Mouse (Mus musculus): ENCODE measurements around the gene Pcsk4. TPM values are rescaled to one million over a fixed set of nuclear protein-coding genes. Genes with fewer than 3 reads are reported as not detected.
"Not testable (repeated sequence)": the region's sequence is repeated elsewhere in the genome, so short reads cannot be mapped to it uniquely, and the experiment has no call there.

The Pcsk4 gene
- total RNA-seq, 2 experiments from 2014 or later: 2.3 to 2.8 TPM

DNA sequence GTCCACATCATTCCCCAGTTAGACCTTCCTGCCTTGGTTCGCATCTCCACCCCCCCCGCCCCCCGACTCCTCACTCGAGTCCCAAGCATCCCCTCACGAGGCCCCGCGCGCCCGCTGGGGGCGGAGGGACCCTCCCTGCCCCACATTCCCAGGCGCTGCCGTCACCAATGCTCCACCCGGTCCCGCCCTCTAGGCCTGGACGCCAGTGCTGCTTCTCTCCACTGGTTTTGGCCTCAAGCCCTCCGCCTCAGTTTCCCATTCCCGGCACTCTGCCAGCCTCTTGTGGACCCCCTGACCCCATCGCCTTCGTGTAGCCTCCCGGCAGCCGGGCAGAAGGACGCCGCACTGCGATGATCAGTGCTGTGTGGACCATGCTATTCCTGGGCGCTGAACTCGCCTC is 19.7 kb upstream of the Pcsk4 start:
- DNase-seq (ENCODE audit: extremely low spot score in 1 of 2, low spot score in 1 of 2): no peak

DNA sequence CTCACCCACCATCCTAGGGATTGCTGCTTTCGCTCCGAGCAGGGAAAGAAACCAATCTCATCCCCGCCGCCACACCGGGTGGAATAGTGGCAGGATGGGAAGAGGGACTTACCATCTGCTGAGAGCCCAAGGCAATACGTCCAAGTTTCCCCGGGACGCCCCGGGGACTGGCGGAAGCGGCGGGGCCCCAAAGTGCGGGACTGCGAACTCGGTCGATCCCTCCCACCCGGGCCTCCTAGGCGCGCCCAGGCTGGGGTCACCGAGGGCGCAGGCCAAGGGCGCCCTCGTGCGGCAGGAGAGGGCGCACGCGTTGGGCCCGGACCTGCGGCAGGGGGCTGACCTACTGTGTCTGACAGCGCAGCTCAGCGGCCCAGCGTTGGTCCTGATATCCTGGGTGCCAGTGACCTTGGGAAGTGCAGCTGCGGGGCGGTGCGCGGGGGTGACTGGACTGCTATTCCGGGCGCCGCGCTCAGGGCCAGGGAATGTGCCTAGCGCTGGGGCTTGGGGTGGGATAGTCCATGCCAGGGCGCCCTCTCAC is 19.0 kb upstream of the Pcsk4 start, which contains the start of gene Adamtsl5:
Gene Adamtsl5 (minus strand): TSS at position 169 of the 538 bp plus-strand sequence.
- DNase-seq (ENCODE audit: extremely low spot score in 1 of 2, low spot score in 1 of 2): no peak

DNA sequence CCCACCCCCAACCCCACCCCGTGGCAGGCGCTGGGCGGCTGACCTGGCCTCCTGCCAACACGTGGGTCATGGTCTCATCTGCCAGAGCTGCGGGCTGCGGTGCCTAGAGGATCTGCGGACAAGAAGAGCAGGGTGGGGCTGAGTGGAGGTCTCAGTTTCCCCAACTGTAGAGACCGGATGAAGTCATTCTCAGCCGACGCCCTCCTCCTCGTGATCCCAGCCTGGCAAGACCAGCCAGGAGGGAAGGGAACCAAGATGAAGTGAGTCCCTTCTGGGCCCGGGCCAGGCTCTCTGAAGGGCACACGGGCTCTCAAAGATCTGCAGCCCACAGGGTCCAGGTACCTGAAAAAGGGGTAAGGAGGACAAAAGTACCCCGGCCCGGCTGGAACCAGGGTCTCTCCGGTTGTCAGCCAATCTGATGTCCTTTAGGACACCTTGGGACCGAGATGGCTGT is 18.2 kb upstream of the Pcsk4 start:
- DNase-seq (ENCODE audit: extremely low spot score in 1 of 2, low spot score in 1 of 2): no peak

GRCm38 (mm10) chr10:80345929-80346328 is 16.6 kb upstream of the Pcsk4 start:
- DNase-seq (ENCODE audit: extremely low spot score in 1 of 2, low spot score in 1 of 2): not testable (repeated sequence)

DNA sequence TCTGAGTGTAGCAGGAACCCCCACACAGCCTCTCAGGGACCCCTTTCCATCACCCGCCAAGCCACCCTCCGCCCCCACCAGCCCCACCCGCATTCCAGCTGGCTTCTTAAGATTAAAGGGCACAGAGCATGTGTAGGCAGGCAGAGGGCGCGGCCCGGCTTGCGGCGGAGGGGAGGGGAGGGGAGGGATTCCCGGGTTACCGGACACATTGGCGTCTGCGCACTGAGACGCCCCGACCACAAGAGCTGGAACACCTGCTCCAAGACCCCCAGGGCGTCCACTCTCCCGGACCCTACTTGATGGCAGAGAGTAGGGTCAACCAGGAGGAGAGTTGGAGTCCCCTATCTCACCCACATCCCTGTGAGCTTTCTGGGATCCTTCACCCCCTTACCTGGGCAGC is 15.8 kb upstream of the Pcsk4 start:
- no peak for DNase-seq (ENCODE audit: extremely low spot score in 1 of 2, low spot score in 1 of 2)

DNA sequence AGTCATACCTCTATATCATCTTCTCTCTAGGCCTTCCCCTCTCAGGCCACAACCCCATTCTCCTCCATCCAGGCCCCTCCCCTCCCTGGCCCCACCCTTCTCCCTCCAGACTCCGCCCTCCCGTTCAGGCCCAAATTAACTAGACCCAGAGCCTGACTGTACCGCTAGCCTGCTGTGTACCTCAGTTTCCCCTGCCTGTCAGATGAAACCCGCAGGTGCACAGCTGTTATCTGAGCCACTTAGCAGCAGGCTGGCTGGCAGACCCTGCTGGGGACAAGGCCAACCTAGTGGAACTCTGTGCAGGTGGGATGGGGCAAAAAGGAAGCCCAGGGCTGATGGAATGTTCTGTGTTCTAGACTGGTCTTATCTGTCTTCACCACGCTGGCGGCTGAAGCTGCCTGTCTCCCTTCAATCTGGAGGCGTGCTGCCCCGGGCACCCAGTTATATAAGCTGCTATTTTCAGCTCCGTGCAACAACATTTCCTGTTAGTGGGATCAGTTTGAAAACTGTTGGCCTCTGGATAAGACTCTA is 14.9 kb upstream of the Pcsk4 start:
- no peak for DNase-seq (ENCODE audit: extremely low spot score in 1 of 2, low spot score in 1 of 2)

DNA sequence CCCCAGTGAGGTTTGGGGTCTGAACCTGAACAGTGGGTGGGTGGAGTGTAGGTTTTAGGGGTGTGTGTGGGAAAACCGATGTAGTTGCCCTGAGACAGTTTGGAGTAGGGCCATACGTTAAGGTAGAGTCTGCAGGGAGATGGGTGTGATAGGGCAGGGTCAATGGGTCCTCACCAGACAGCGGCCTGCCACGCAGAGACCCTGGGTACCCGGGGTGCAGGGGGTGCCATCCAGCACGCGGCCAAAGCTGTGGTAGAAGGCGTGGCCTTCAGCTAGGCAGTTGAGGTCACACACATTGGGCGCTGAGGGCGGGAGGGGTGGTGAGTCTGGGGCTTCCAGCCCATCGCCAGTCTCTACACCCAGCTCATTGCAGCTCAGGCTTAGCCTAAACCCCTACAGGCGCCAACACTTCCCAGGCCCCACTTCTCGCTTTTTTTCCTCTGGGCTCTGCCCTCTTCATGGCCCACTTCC is 14.2 kb upstream of the Pcsk4 start:
- DNase-seq (ENCODE audit: extremely low spot score in 1 of 2, low spot score in 1 of 2): no peak

DNA sequence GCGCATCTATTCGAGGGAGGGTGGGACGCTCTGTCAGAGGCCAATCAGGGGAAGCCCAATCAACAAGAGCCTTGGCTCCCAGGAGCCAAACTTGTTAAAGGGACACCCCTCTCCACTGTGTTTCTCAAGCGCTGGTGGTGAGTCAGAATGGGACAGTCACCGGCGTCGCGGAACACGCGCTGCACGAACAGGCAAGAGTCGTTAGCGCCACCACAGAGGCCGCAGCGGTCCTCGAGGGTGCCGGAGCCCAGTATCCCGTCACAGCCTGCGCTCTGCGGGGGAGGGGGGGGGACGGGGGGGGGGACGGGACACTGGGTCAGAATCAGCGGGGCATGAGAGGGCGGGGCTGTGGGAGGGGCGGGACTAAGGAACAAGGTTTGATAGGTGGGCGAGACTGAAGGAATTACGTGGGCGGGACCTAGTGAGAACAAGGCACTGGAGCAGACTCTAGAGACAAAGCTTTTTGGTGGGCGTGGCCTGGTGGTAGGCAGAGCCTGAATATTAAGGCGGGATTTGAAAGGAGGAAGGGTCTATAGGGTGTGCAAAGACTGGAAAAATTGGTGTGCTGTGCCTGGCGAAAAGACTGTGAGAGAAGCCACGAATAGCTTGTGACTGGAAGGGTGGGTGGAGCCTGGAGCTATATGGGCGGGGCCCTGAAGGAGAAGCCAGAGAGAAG is 13.6 kb upstream of the Pcsk4 start:
- no peak for DNase-seq (ENCODE audit: extremely low spot score in 1 of 2, low spot score in 1 of 2)

GRCm38 (mm10) chr10:80342305-80342748 is 13.0 kb upstream of the Pcsk4 start:
- no peak for DNase-seq (ENCODE audit: extremely low spot score in 1 of 2, low spot score in 1 of 2)

- DNase-seq (ENCODE audit: extremely low spot score in 1 of 2, low spot score in 1 of 2): no peak
Measured at GRCm38 (mm10) chr10:80341491-80342304, 12.4 kb upstream of the Pcsk4 start.

GRCm38 (mm10) chr10:80341026-80341425 is 11.7 kb upstream of the Pcsk4 start:
- DNase-seq (ENCODE audit: extremely low spot score in 1 of 2, low spot score in 1 of 2): no peak

DNA sequence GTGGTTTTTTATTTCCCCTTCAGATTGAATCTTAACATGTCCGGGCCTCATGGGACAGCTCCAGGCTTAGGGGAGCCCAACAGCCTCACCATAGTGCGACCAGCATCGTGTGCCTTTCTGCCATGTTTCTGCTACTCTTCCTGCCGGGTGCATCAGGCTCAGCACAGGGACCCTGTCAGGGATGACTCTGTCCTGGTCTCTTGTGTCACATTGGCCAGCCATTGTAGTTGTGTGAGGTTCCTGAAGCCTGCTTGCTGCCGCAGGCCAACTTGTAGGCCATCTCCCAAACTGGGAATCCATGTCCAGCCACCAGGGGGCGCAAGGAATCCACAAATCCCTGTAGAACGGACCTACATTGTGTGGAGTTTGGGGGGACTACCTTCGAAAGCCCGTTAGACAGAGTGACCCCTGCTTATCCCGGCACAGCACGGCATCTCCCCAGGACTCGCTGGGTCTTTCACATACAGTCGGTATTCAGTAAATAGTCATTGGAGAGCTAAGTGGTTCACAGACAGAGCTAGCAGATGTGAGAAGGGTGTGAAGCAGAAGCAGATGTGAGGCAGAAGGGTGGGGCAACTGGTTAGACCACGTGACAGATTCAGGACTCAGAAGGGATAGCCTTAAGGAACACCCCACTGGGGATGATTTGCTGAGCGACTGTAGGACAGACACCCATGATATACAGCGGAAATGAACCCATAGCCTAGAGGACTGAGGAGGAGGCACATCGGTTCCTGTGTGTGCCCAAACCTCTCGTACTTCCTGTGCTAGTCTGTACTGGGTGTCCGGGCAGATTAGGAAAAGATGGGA is 10.8 kb upstream of the Pcsk4 start:
- peak; percentile 81 to 97 for DNase-seq (ENCODE audit: extremely low spot score in 1 of 2, low spot score in 1 of 2)

GRCm38 (mm10) chr10:80336263-80336662 is 7.0 kb upstream of the Pcsk4 start:
- DNase-seq (ENCODE audit: extremely low spot score in 1 of 2, low spot score in 1 of 2): no peak

- DNase-seq (ENCODE audit: extremely low spot score in 1 of 2, low spot score in 1 of 2): no peak
Measured at GRCm38 (mm10) chr10:80332525-80332989, 3.3 kb upstream of the Pcsk4 start.

DNA sequence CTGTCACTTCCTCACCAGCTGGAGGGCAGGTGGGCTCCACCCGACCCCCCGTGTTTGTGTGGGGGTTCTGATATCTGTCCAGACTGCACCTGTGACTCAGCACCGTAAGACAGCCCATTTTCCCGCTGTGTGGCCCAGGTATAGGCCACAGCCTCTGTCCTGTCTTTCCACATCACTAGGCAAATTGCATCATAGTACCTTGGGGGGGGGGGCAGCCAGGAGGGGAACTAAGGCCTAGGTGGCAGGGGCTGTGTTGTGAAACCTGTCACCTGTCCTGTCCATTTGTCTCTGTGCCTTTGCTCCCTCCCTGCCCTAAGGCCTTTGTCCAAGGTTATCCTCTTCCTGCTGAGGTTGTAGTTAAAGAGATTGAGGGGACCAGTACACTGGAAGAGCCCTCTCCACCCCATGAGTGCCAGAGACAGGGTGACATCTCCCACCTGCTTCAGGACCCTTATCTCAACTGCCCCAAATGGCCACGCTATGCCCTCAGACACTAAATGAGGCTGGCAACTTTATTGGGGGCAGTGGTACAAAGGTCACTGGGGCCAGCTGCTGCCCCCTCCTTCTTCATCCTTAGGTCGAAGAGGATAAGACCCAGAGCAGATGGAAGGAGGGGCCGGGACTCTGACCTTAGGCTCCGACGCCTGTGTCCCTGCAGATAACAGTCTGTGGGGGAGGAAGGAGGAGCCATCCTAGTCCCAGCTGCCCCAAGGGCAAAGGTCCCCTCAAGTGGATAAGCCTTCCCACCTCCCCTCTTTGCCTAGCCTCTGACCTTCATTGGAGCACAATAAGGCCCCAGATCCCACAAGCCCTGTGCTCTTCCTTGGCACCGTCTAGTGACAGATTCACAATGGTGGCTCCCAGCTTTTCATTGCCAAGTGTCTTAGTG is 2.6 kb upstream of the Pcsk4 start:
- no peak for DNase-seq (ENCODE audit: extremely low spot score in 1 of 2, low spot score in 1 of 2)

- DNase-seq (ENCODE audit: extremely low spot score in 1 of 2, low spot score in 1 of 2): no peak
Measured at GRCm38 (mm10) chr10:80330888-80331287, 1.6 kb upstream of the Pcsk4 start.

- no peak for DNase-seq (ENCODE audit: extremely low spot score in 1 of 2, low spot score in 1 of 2)
Measured at GRCm38 (mm10) chr10:80330084-80330483, 786 bp upstream of the Pcsk4 start.

DNA sequence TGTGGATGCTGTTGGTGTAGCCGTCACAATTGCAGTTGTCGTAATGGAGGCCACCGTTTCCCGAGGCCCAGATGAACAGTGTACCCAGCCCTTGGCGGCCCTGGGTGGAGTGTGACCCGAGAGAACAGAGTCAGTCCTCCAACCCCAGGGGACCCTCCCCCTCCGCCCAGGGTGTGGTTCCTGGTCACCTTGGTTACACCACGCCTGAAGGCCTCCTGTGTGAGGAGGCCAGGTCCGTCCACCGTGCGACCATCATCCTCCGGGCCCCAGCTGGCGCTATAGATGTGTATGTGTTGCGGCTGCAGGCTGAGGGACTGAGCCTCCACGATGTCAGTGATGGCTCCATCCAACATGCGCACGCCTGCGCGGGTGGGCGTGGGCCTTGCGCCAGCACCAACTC is 4.3 kb downstream of the Pcsk4 start:
- no peak for DNase-seq (ENCODE audit: extremely low spot score in 1 of 2, low spot score in 1 of 2)

All from layer of hippocampus, postnatal 25 days (tissue).